Mouse (Mus musculus) intestine, embryonic 16.5 days (tissue): ENCODE measurements around the gene Pnpla3. TPM values are rescaled to one million over a fixed set of nuclear protein-coding genes. Genes with fewer than 3 reads are reported as not detected.

ENCODE experiments used
- ATAC-seq: fragments of 200-750 bp; cut with Nextera tagmentation; 2 replicates; pipeline ENCODE4 v1.8.0; 2017; ENCODE audit warnings: moderate TSS enrichment, moderate library complexity
- H3K27ac ChIP-seq: fragments of 300-500 bp; sonication (generic); 2 replicates; pipeline ENCODE4 v1.5.1; 2014; ENCODE audit warnings: mild to moderate bottlenecking, low read length
- H3K27me3 ChIP-seq: fragments of 300-500 bp; sonication (generic); replicated peaks from 2 replicates; pipeline ENCODE4 v1.6.1; 2014; ENCODE audit warnings: low read length, control low read depth, mixed read lengths; ENCODE audit not compliant: control insufficient read depth, insufficient read depth
- H3K36me3 ChIP-seq: fragments of 300-500 bp; sonication (generic); 2 replicates; pipeline ENCODE4 v1.6.1; 2014; ENCODE audit warnings: low read length, control low read depth; ENCODE audit not compliant: control insufficient read depth, insufficient read depth
- H3K4me1 ChIP-seq: fragments of 300-500 bp; sonication (generic); 2 replicates; pipeline ENCODE4 v1.6.1; 2014; ENCODE audit warnings: low read length, control low read depth, mixed read lengths; ENCODE audit not compliant: control insufficient read depth, insufficient read depth
- H3K4me2 ChIP-seq: fragments of 300-500 bp; sonication (generic); 2 replicates; pipeline ENCODE4 v1.6.1; 2014; ENCODE audit warnings: low read depth, low read length, control low read depth
- H3K4me3 ChIP-seq: fragments of 300-500 bp; sonication (generic); 2 replicates; pipeline ENCODE4 v1.5.1; 2014; ENCODE audit warnings: mild to moderate bottlenecking, low read length
- H3K9ac ChIP-seq: fragments of 300-500 bp; sonication (generic); 2 replicates; pipeline ENCODE4 v1.6.1; 2014; ENCODE audit warnings: low read depth, low read length
- H3K9me3 ChIP-seq: fragments of 300-500 bp; sonication (generic); 2 replicates; pipeline ENCODE4 v1.6.1; 2016; ENCODE audit warnings: low read length, control low read depth; ENCODE audit not compliant: control insufficient read depth
- WGBS: fragments of 180-500 bp; shearing (Covaris S2); extraction: QIAGEN DNeasy Blood & Tissue Kit; methylation state at CpG from one replicate; pipeline ENCODE4 v1.1.7; 2014; 5-methylcytosine and 5-hydroxymethylcytosine counted together
- microRNA-seq: library from miRNA; unstranded; fragments of <30 nt; microRNA quantifications from one replicate; pipeline ENCODE4, GENCODE M21; 2016
- polyA plus RNA-seq: library from polyadenylated mRNA; unstranded; fragments of >200 nt; fragmentation: Nextera tagmentation; extraction: Ambion mirVana; gene quantifications from 2 replicates; pipeline ENCODE4 v1.2.1, GENCODE M21; 2015

Pnpla3 gene
- polyA plus RNA-seq, 1 experiment from 2014 or later = 0.95 TPM

DNA sequence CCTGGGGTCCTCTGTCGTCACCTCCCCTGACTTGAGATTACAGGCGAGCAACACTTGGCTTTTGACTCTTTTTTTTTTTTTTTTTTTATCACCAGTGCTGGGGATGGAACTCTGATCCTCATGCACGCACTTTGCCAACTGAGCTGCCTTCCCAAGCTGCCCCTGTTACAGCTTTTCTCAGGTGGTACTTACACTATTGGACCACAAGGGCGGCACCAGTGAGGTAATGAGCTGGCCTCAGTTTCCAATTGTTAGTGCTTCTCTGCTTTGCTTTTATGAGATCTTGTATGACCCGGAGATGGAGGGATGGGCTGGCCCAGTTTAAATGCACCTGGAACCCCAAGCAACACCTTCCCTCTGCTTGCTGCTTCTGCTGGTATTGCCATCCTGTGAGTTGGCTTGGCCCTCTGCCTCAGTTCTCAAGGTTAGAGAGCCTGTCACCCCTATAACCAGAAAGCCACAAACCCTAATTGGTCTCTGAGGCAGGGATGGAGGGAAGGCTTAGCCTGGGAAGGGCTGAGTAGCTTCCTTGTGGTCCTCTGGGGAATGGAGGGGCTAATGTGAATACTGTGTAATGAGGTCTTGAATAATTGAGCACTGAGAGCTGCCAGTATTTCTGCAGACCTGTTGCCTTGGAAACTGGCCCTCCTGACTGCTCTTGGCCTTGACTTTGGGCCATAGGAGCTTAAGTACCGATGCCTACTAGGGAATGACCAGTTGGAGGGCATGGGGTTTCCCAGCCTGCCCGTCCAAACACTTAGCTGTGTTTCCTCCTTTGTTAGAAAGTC, 67.4 kb downstream of the Pnpla3 start:
- ATAC-seq = no peak; the same call in 1 of the 2 replicates
- H3K4me1 ChIP-seq = peaks cover 26% of the 10 kb centered on the region

DNA sequence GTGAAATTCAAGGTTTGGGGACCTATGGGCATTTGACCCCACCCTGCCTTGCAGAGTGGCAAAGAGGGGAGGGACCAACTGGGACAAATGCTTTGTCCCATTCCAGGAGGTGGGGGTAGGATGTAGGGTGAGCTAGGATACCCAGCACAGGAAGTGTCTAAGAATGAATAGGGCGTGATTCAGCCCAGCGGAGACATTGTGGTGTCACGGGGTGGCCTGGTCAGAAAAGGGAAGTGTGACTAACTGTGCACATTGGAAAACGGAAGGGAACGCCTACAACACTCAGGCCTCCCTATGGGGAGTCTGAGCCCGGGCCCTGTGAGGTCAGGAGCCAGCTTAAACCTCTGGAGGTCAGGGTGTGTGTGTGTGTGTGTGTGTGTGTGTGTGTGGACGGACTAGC, 68.0 kb downstream of the Pnpla3 start:
- peaks cover 5% of the 10 kb centered on the region; the same call in 1 of the 2 replicates for H3K27me3 ChIP-seq
- peak; percentile 43; the same call in 1 of the 2 replicates for ATAC-seq

More for the DNA sequence above, 67.4 kb downstream of the Pnpla3 start:
- Histone ChIP-seq H3K9ac (no peak overlapping the region), H3K4me2 (no peak overlapping the region), H3K27ac (peak overlapping the region; percentile 28; the same call in 1 of the 2 replicates), H3K4me3 (no peak overlapping the region), H3K36me3 (no peaks in the 10 kb centered on the region), H3K9me3 (no peaks in the 10 kb centered on the region), H3K27me3 (peaks cover 5% of the 10 kb centered on the region; the same call in 1 of the 2 replicates)
- 87% methylated on average over 7 of the region's 7 CpGs for WGBS

More for the DNA sequence above, 68.0 kb downstream of the Pnpla3 start:
- H3K4me3 ChIP-seq = no peak overlapping the region
- no peak overlapping the region for H3K9ac ChIP-seq
- H3K27ac ChIP-seq = peak overlapping the region; percentile 28; the same call in 1 of the 2 replicates
- no peak overlapping the region for H3K4me2 ChIP-seq
- peaks cover 26% of the 10 kb centered on the region for H3K4me1 ChIP-seq
- 73% methylated on average over 7 of the region's 7 CpGs for WGBS
- H3K9me3 ChIP-seq = no peaks in the 10 kb centered on the region
- H3K36me3 ChIP-seq = no peaks in the 10 kb centered on the region

Small RNA genes within 50 kb of the gene (microRNA-seq; reads per million reads assigned to microRNA genes)
- not detected for gene Mir6392

Other genes with a start within 250 kb of the Pnpla3 start
- gene Efcab6, start 102.5 kb upstream of the Pnpla3 start, polyA plus RNA-seq = 0.05 and 0.18 TPM in 2 replicates
- gene Sult4a1, start 62.1 kb upstream of the Pnpla3 start, polyA plus RNA-seq = 4.9 and 5.1 TPM in 2 replicates
- gene Pnpla5, start 44.7 kb upstream of the Pnpla3 start, polyA plus RNA-seq = not detected in 2 replicates
- gene Samm50, start 24.4 kb downstream of the Pnpla3 start, polyA plus RNA-seq = 152 and 165 TPM in 2 replicates
- gene Parvb, start 64.2 kb downstream of the Pnpla3 start, polyA plus RNA-seq = 2.5 TPM in 2 replicates
- gene Parvg, start 156.2 kb downstream of the Pnpla3 start, polyA plus RNA-seq = 3.1 and 3.2 TPM in 2 replicates